Mouse (Mus musculus): Measurements from ENCODE around the gene Gfra1. TPM values are rescaled to one million over a fixed set of nuclear protein-coding genes. Genes with fewer than 3 reads are reported as not detected.

Gfra1 gene
- total RNA-seq, 2 experiments from 2014 or later, result 3.4 to 3.5 TPM

DNA sequence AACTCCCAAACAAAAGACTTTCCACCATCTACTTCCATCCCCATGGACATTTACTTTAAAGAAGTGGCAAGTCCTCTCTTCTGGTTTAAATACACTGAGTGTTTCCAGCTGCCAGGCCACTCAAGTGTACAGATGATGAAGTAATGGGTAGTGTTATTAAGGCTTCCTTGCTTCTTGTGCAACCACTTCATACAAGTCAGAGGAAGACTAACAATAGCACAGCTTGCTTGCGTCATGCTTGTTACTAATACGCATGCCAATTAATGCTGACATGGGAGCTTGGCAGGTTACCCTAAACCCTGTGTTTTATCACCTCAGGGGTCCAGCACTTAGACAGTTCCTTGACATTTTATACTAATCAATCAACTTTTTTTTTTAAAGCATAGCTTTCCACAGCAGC is 196.5 kb downstream of the Gfra1 start:
- no peak for DNase-seq (ENCODE audit: low spot score)

DNA sequence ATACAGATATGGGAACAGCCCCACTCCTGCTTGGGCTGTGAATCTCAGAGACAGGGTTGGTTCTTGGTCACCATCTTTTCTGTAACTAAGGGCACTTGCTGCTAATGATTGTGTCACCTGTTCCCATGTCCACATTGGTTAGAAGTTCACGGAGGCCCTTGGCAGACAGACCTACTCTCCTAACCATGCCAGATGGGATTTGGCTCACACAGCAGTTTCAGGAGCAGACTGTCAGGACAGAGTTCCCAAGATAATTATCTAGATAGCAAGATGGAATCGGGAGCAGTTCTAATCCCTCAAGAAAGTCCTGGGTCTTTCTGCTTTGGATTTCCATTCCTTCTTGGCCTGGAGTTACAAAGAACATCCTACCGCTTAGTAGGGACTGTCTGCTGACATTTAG is 199.2 kb downstream of the Gfra1 start:
- no peak for DNase-seq (ENCODE audit: low spot score)

DNA sequence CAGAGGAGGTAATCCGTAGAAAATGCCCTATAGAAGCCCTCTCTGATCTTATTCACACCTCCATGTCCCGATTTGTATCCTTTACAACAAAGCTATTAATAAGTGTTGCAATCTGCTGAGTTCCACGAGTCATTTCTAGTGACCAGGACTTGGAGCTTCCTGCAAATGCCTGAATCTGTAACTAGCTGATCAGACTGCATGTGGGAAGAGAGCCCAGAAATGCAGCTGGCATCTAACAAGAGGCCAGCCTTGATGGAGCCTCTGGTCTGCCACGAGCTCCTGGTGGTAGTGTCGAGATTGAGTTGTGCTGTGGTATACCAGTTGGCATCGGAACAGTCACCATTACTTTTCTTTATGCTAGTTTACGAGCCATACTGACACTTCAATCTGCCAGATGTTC is 200.3 kb downstream of the Gfra1 start:
- DNase-seq (ENCODE audit: low spot score), result no peak

GRCm38 (mm10) chr19:58254172-58254571 is 201.5 kb downstream of the Gfra1 start:
- no peak for DNase-seq (ENCODE audit: low spot score)

DNA sequence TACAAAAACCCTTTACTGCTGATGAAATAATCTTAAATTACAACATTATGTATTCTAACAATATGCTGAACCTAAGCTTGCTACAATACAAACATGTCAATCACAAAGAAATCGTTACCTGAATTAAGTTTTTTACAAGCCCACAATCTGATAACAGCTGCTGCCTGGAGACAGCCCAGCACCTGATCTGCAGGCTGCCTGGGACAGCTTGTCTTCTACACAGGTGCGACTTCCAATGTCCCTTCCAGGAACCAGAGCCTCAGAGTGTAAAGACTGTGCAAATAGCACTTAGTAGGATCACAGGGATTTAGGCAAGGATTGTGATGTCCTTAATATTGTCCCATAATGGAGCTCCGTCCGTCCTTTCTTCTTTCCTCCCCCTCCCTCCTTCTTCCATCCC is 204.0 kb downstream of the Gfra1 start:
- no peak for DNase-seq (ENCODE audit: low spot score)

DNA sequence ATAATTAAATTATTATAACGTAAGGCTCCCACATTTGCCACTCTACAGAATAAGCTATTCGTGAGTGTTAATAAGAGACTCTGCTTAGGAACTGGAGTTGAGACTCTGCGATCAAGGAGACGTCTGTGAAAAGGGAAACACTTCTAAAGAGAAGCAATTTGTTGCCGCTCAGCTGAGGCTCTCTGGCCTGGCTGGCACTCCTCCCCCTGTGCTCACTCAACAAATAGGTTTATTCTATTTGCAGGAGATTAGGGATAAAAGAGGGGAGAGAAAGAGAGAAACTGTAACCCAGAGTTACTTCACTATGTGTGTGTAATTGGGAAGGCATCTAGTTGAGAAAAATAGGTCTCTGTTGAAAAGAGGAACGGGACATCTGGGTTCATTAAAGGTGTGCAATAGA is 204.6 kb downstream of the Gfra1 start:
- no peak for DNase-seq (ENCODE audit: low spot score)

DNA sequence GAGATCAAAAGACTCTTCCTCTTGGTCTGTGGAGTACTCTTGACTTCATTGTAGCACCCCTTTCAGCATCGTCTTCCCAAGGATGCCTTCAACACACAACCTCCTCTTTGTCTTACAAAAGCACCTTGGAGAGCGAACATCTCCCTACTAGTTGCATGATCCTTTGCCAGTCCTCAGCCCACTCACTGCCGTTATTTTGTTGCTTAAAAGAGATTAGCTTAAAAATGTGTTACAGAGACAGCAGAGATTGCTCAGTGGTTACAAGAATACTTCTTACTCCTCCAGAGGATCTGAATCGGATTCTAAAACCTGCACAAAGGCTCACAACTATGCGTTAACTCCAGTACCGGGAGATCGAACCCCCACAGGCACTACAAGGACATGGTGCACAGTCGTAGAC is 205.5 kb downstream of the Gfra1 start:
- DNase-seq (ENCODE audit: low spot score), result no peak

DNA sequence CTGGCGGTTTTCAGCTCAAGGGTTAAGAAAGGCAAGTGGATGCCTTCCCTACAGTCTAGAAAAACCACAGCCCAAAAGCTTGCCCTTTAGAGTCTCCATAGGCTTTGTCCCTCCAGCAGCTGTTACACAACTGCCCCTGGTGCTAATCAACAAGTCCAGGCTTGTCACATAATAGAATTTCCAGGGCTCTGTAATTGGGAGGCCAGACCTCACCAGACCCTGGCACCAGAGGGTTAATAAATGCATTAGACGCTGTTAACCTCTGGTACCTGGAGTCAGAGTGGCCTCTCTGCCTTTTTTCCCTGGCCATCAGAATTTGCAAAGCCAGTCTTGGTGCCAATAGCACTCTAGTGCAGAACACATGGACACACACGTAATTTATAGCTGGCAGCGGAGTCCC is 211.6 kb downstream of the Gfra1 start:
- DNase-seq (ENCODE audit: low spot score), result no peak

DNA sequence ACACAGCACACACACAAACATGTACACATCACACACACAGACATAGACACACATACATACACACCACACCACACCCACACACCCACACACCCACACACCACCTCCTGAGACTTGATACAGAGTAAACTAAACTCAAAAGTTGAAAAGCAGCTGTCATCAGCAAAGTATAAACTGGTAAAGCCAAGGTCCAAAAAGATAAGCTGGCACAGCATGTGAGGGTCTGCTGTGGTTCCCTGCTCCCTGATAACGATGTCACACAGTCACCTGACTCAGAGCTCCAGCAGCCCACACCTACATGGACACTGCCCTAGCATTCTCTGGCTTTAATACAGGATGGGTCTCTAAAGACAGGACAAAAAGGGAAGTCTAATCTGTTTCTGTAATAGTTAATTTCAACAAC is 212.1 kb downstream of the Gfra1 start:
- no peak for DNase-seq (ENCODE audit: low spot score)

DNA sequence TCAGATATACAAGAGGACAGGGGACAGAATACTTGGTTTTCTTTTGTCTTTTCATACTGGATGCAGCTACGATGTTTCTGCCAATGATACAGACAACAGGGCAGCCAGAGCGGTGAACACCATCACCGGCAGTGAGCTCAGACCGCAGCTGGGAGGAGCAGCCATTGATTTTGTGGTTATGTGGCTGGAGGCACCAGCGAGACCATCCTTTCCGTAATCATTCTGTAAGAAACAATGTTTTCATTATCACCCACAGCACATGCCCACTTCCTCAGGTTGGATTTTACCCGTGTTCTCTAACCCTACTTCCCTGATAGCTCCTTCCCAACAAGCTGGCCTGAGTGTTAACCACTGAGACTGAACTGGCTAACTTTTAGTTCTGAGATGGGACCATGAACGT is 217.4 kb downstream of the Gfra1 start:
- DNase-seq (ENCODE audit: low spot score), result no peak

DNA sequence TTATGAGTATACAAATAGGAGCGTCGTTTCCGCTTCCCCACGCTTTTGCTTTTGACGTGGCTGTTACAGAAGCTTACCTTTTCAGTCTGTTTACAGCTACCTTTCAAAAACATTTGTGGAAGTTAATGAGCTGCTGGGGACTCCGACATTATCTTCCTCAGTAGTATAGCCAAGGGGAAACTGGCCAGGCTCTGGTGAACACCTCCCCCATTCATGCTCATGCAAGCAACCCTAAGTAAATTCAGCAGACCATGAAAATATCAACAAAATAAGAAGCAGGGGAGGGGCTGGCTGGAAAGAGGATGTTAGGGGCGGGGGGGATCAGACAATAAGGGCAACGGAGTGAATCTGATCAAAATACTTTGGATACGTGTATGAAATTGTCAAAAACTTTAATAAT is 228.0 kb downstream of the Gfra1 start:
- no peak for DNase-seq (ENCODE audit: low spot score)

GRCm38 (mm10) chr19:58226882-58227281 is 228.8 kb downstream of the Gfra1 start:
- no peak for DNase-seq (ENCODE audit: low spot score)

GRCm38 (mm10) chr19:58220061-58220831 is 235.5 kb downstream of the Gfra1 start:
- DNase-seq (ENCODE audit: low spot score), result no peak

DNA sequence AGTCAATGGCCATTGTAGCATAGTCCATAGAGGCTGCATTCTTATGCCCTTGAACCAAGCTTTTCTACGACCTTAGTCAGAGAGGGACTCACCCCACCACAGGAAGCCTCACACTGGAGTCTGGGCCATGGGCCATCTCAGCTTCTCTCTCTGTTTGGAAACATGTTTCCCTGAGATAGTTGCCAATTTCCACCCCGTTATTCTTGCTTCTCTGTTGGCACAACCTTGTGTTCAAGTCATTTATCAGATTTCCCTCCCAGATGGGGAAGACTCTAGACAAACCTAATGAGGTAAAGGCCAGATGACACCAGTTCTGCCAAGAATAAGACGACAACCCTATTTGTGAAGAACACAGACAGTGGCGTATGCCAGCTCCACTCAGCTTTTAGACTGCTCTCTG is 238.1 kb downstream of the Gfra1 start:
- DNase-seq (ENCODE audit: low spot score), result no peak

- DNase-seq (ENCODE audit: low spot score), result no peak
Observed at GRCm38 (mm10) chr19:58206496-58207044, 249.1 kb downstream of the Gfra1 start.

GRCm38 (mm10) chr19:58205470-58205869 is 250.2 kb downstream of the Gfra1 start:
- no peak for DNase-seq (ENCODE audit: low spot score)

GRCm38 (mm10) chr19:58202627-58203026 is 253.1 kb downstream of the Gfra1 start:
- no peak for DNase-seq (ENCODE audit: low spot score)

GRCm38 (mm10) chr19:58199679-58200078 is 256.0 kb downstream of the Gfra1 start:
- DNase-seq (ENCODE audit: low spot score), result no peak

DNA sequence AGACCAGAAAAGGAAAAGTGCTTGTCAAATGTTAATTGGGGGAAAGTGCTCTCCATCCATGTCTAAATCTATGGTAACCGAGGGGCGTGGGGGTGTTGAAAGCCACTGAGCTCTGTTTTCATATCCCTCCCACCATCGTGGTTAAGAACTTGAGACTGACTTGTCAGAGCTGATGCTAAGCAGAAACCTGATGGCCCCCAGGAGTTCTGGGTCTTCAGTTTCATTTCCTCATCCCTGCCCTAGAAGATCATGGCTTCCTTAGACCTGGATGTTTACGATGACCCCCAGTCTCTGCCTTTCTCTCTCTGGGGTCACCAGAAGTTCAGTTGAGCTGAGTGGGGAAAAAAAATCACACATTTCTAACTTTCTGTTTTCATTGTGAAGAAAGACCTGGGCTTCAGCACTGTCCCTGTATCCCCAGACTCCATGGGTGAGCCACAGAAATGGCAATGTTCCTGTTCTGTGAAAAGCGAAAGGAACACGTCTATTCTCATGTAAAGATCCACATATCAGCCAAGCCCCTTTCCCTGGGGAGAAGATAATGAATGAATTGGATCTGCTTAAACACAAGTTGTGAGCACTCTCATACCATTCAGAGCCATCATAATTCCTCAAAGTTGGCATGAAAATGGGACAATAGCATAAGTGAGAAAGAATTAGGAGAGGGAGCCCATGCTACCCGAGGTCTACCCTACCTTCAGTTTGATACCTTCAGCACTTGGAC is 261.8 kb downstream of the Gfra1 start:
- no peak for DNase-seq (ENCODE audit: low spot score)

- DNase-seq (ENCODE audit: low spot score), result no peak
Observed at GRCm38 (mm10) chr19:58190947-58191346, 264.8 kb downstream of the Gfra1 start.

DNA sequence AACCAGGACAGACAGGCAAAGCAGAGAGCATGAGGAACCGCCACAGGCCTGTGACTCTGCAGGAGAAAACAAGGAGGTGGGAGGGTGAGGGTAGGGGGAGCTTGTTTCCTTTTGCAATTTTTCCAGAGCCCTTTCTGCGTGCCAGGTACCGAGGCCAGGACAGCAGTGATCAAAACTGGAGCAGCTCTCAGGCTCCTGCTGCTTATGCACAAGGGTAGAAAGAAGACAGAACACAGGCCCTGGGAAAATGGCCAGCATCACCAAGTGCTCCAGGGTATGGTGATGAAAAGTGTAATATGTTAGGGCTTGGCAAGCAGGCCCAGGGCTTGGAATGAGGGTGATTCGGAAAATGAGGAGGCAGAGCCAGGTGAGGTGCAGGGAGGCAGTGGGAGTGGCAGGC is 269.2 kb downstream of the Gfra1 start:
- DNase-seq (ENCODE audit: low spot score), result no peak

All from gastrocnemius, adult 18-20 months (tissue).